Mouse (Mus musculus): Measurements from ENCODE around the gene Lsg1.

Gene Lsg1

GRCm38 (mm10) chr16:30587494-30588327 lies at the start of gene Lsg1:
TSS of gene Lsg1 (minus strand) at chr16:30587592.
- peak; percentile 82 to 87 for DNase-seq (ENCODE audit: low spot score in 2 of 2)

GRCm38 (mm10) chr16:30633906-30634746 lies 46.7 kb upstream of the Lsg1 start:
- peak; percentile 64 to 78 for DNase-seq (ENCODE audit: low spot score in 2 of 2)

GRCm38 (mm10) chr16:30629509-30629908 lies 42.1 kb upstream of the Lsg1 start:
- no peak for DNase-seq (ENCODE audit: low spot score in 2 of 2)

GRCm38 (mm10) chr16:30628401-30628800 lies 41.0 kb upstream of the Lsg1 start:
- no peak for DNase-seq (ENCODE audit: low spot score in 2 of 2)

- DNase-seq (ENCODE audit: low spot score in 2 of 2), result no peak
Observed at GRCm38 (mm10) chr16:30627586-30628337, 40.4 kb upstream of the Lsg1 start.

GRCm38 (mm10) chr16:30624640-30625039 lies 37.2 kb upstream of the Lsg1 start:
- DNase-seq (ENCODE audit: low spot score in 2 of 2), result peak in 1 of 2 experiments; percentile 36

GRCm38 (mm10) chr16:30623645-30624044 lies 36.3 kb upstream of the Lsg1 start:
- no peak for DNase-seq (ENCODE audit: low spot score in 2 of 2)

GRCm38 (mm10) chr16:30616281-30616680 lies 28.9 kb upstream of the Lsg1 start:
- DNase-seq (ENCODE audit: low spot score in 2 of 2), result no peak

- DNase-seq (ENCODE audit: low spot score in 2 of 2), result no peak
Observed at GRCm38 (mm10) chr16:30614705-30615317, 27.4 kb upstream of the Lsg1 start.

GRCm38 (mm10) chr16:30614122-30614521 lies 26.7 kb upstream of the Lsg1 start:
- no peak for DNase-seq (ENCODE audit: low spot score in 2 of 2)

GRCm38 (mm10) chr16:30613122-30613521 lies 25.7 kb upstream of the Lsg1 start:
- no peak for DNase-seq (ENCODE audit: low spot score in 2 of 2)

GRCm38 (mm10) chr16:30611331-30611730 lies 23.9 kb upstream of the Lsg1 start:
- DNase-seq (ENCODE audit: low spot score in 2 of 2), result no peak

- no peak for DNase-seq (ENCODE audit: low spot score in 2 of 2)
Observed at GRCm38 (mm10) chr16:30607868-30608267, 20.5 kb upstream of the Lsg1 start.

GRCm38 (mm10) chr16:30605528-30605927 lies 18.1 kb upstream of the Lsg1 start:
- DNase-seq (ENCODE audit: low spot score in 2 of 2), result no peak

GRCm38 (mm10) chr16:30604807-30605137 lies 17.4 kb upstream of the Lsg1 start:
- DNase-seq (ENCODE audit: low spot score in 2 of 2), result no peak

- no peak for DNase-seq (ENCODE audit: low spot score in 2 of 2)
Observed at GRCm38 (mm10) chr16:30604061-30604806, 16.8 kb upstream of the Lsg1 start.

- peak in 1 of 2 experiments; percentile 47 for DNase-seq (ENCODE audit: low spot score in 2 of 2)
Observed at GRCm38 (mm10) chr16:30603531-30603842, 16.1 kb upstream of the Lsg1 start.

GRCm38 (mm10) chr16:30602684-30603530 lies 15.5 kb upstream of the Lsg1 start:
- peak in 1 of 2 experiments; percentile 43 for DNase-seq (ENCODE audit: low spot score in 2 of 2)

- peak in 1 of 2 experiments; percentile 19 for DNase-seq (ENCODE audit: low spot score in 2 of 2)
Observed at GRCm38 (mm10) chr16:30601946-30602345, 14.6 kb upstream of the Lsg1 start.

All from thymus, postnatal 10 days (tissue).